Mouse (Mus musculus) midbrain, embryonic 14.5 days (tissue): ENCODE measurements around the gene Mymk. TPM values are rescaled to one million over a fixed set of nuclear protein-coding genes. Genes with fewer than 3 reads are reported as not detected.

ENCODE experiments used
- ATAC-seq: fragments of 200-750 bp; cut with Nextera tagmentation; 2 replicates; pipeline ENCODE4 v1.8.0; 2017; ENCODE audit warnings: moderate number of reproducible peaks, moderate library complexity; ENCODE audit not compliant: low FRiP score, low TSS enrichment
- DNase-seq: peaks from one replicate; pipeline ENCODE4 v3.0.0-alpha.2; 2015
- H3K27ac ChIP-seq: fragments of 300-500 bp; sonication (generic); replicated peaks from 2 replicates; pipeline ENCODE4 v1.5.1; 2014; ENCODE audit warnings: mild to moderate bottlenecking, low read depth, low read length, moderate library complexity
- H3K27me3 ChIP-seq: fragments of 300-500 bp; sonication (generic); 2 replicates; pipeline ENCODE4 v1.6.1; 2014; ENCODE audit warnings: low read length, control low read depth, mixed read lengths; ENCODE audit not compliant: control insufficient read depth, insufficient read depth
- H3K36me3 ChIP-seq: fragments of 300-500 bp; sonication (generic); 2 replicates; pipeline ENCODE4 v1.6.1; 2014; ENCODE audit warnings: low read length, control low read depth; ENCODE audit not compliant: control insufficient read depth, insufficient read depth
- H3K4me1 ChIP-seq: fragments of 300-500 bp; sonication (generic); 2 replicates; pipeline ENCODE4 v1.6.1; 2014; ENCODE audit warnings: mild to moderate bottlenecking, antibody characterized with exemption, low read length, control low read depth; ENCODE audit not compliant: control insufficient read depth, insufficient read depth
- H3K4me2 ChIP-seq: fragments of 300-500 bp; sonication (generic); 2 replicates; pipeline ENCODE4 v1.6.1; 2014; ENCODE audit warnings: mild to moderate bottlenecking, low read length, moderate library complexity
- H3K4me3 ChIP-seq: fragments of 300-500 bp; sonication (generic); replicated peaks from 2 replicates; pipeline ENCODE4 v1.5.1; 2014; ENCODE audit warnings: low read depth, low read length
- H3K9ac ChIP-seq: fragments of 300-500 bp; sonication (generic); replicated peaks from 2 replicates; pipeline ENCODE4 v1.6.1; 2014; ENCODE audit warnings: mild to moderate bottlenecking, low read length, moderate library complexity
- H3K9me3 ChIP-seq: fragments of 300-500 bp; sonication (generic); 2 replicates; pipeline ENCODE4 v1.6.1; 2016; ENCODE audit warnings: low read length, control low read depth, mixed read lengths; ENCODE audit not compliant: control insufficient read depth
- WGBS: fragments of 180-500 bp; shearing (Covaris S2); extraction: QIAGEN DNeasy Blood & Tissue Kit; methylation state at CpG from one replicate; pipeline ENCODE4 v1.1.7; 2014; 5-methylcytosine and 5-hydroxymethylcytosine counted together
- polyA plus RNA-seq: library from polyadenylated mRNA; unstranded; fragments of >200 nt; fragmentation: Nextera tagmentation; extraction: Ambion mirVana; gene quantifications from 2 replicates; pipeline ENCODE4 v1.2.1, GENCODE M21; 2014

Mymk gene
- polyA plus RNA-seq, 1 experiment from 2014 or later, result not detected

DNA sequence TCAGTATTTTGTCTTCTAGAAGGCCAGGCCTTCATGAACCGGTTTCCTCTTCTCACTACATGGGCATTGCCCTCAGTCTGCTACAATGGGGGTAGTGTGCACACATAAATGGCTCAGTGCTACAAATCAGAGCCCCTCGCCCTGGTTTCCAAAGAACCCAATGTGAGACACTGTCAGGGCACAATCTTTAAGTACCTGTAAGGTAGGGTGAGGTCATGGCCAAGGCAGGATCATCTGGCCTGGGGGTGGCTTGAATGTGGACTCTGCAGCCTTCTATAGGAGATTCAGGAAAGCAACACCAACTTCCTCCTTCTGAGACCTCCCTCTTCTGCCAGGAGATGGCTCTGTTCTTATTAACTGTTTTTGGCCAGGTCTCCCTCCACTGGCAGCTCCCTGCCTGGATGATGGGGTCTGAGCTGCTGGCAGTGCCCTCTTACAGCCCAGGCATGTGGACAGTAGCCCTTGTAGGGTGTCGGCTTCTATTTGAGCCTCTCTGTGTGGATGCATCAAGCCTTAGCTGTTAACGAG, 14.6 kb upstream of the Mymk start:
- 79% methylated on average over 4 of the region's 4 CpGs for WGBS
- H3K9ac ChIP-seq, result no peak overlapping the region

GRCm38 (mm10) chr2:27085801-27086200, 13.8 kb upstream of the Mymk start:
- Histone ChIP-seq H3K9ac (no peak overlapping the region), H3K27me3 (no peaks in the 10 kb centered on the region), H3K36me3 (no peaks in the 10 kb centered on the region), H3K9me3 (no peaks in the 10 kb centered on the region), H3K27ac (no peak overlapping the region), H3K4me2 (no peak overlapping the region), H3K4me1 (no peaks in the 10 kb centered on the region), H3K4me3 (no peak overlapping the region)
- ATAC-seq (no peak), DNase-seq (peak; percentile 50)
- 49% methylated on average over 2 of the region's 2 CpGs for WGBS

More for the DNA sequence above, 14.6 kb upstream of the Mymk start:
- no peak for DNase-seq
- H3K27ac ChIP-seq, result no peak overlapping the region
- no peak overlapping the region for H3K4me2 ChIP-seq
- no peak overlapping the region for H3K4me3 ChIP-seq
- no peaks in the 10 kb centered on the region for H3K4me1 ChIP-seq
- no peaks in the 10 kb centered on the region for H3K36me3 ChIP-seq
- no peaks in the 10 kb centered on the region for H3K27me3 ChIP-seq
- no peaks in the 10 kb centered on the region for H3K9me3 ChIP-seq
- ATAC-seq, result no peak

GRCm38 (mm10) chr2:27084963-27085362, 13.0 kb upstream of the Mymk start:
- 57% methylated on average over 8 of the region's 8 CpGs for WGBS
- H3K4me3 ChIP-seq, result no peak overlapping the region
- no peaks in the 10 kb centered on the region for H3K36me3 ChIP-seq
- H3K27ac ChIP-seq, result no peak overlapping the region
- peaks cover 3% of the 10 kb centered on the region for H3K4me1 ChIP-seq
- no peaks in the 10 kb centered on the region for H3K27me3 ChIP-seq
- no peaks in the 10 kb centered on the region for H3K9me3 ChIP-seq
- no peak for ATAC-seq
- no peak for DNase-seq
- H3K4me2 ChIP-seq, result no peak overlapping the region
- H3K9ac ChIP-seq, result no peak overlapping the region

- Histone ChIP-seq H3K36me3 (no peaks in the 10 kb centered on the region), H3K9me3 (no peaks in the 10 kb centered on the region), H3K4me1 (peaks cover 14% of the 10 kb centered on the region), H3K4me3 (no peak overlapping the region), H3K9ac (no peak overlapping the region), H3K27me3 (no peaks in the 10 kb centered on the region), H3K27ac (no peak overlapping the region), H3K4me2 (no peak overlapping the region)
- WGBS, result 82% methylated on average over 12 of the region's 12 CpGs
- ATAC-seq (no peak), DNase-seq (no peak)
Measured at GRCm38 (mm10) chr2:27083761-27084475, 11.9 kb upstream of the Mymk start.

GRCm38 (mm10) chr2:27079649-27080048, 7.7 kb upstream of the Mymk start:
- Histone ChIP-seq H3K27ac (peak overlapping the region; percentile 49), H3K9me3 (no peaks in the 10 kb centered on the region), H3K9ac (peak overlapping the region; percentile 7; the same call in 1 of the 2 replicates), H3K4me1 (peaks cover 23% of the 10 kb centered on the region), H3K4me2 (peak overlapping the region; percentile 33), H3K36me3 (no peaks in the 10 kb centered on the region), H3K4me3 (0 out of 2 replicates have a peak overlapping the region, but pooled peaks have one; percentile 7), H3K27me3 (no peaks in the 10 kb centered on the region)
- peak; percentile 77 for DNase-seq
- ATAC-seq, result peak; percentile 35; the same call in 1 of the 2 replicates
- WGBS, result 69% methylated on average over 2 of the region's 2 CpGs

DNA sequence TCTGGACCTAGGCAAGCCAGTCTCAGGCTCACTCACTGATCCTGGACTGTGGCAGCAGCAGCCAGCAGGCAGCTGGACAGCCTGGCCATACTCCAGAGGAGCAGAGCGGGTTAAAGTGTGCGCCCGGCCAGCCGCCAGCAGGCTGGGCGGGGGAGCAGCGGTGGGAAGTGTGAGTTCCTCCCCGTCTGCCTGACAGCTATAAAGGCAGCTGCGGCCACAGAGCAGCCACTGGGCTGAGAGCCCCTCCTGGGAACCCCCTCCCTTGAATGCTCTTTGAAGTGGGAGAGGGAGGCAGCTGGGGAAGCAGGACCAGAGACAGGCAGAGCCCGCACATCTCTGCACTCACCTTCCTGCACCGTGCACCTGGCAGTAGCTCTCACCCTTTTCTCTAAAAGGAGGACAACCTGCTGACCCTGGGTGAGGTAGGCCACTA, 7.2 kb upstream of the Mymk start, which contains the start of gene Adamtsl2:
TSS of gene Adamtsl2 (plus strand) at position 228 of the 433 bp plus-strand sequence.
- peak within 1 kb of the TSS; percentile 20; the same call in 1 of the 2 replicates for H3K9ac ChIP-seq

DNA sequence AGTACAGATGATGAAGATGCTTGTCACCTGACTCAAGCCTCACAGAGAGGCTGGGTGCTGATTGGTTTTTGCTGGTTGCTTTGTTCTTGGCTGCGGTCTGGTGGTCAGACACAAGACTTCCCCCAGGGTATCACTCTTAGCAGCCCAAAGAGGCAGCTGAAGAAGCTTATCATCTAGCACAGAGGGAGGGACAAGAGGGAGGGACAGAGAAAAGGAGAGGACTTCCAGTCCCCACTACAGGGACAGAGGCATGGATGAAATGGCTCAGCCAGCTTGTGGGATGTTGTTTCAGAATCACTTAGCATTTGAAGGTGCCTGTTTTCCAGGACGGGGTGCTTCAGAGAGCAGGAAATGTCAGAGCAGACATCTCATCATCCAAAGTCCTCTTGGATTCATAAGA, 6.3 kb upstream of the Mymk start:
- no peaks in the 10 kb centered on the region for H3K36me3 ChIP-seq
- H3K9ac ChIP-seq, result no peak overlapping the region
- no peaks in the 10 kb centered on the region for H3K27me3 ChIP-seq
- 14% methylated on average over 2 of the region's 2 CpGs for WGBS
- no peak overlapping the region for H3K4me2 ChIP-seq
- no peak overlapping the region for H3K4me3 ChIP-seq
- H3K27ac ChIP-seq, result no peak overlapping the region
- no peak for ATAC-seq
- no peaks in the 10 kb centered on the region for H3K9me3 ChIP-seq
- peaks cover 23% of the 10 kb centered on the region for H3K4me1 ChIP-seq
- no peak for DNase-seq

More for the DNA sequence above, 7.2 kb upstream of the Mymk start, which contains the start of gene Adamtsl2:
- DNase-seq (peak; percentile 81), ATAC-seq (peak; percentile 82)
- peak within 1 kb of the TSS; percentile 33 for H3K4me2 ChIP-seq
- H3K9me3 ChIP-seq, result no peaks in the 10 kb centered on the region
- no peaks in the 10 kb centered on the region for H3K36me3 ChIP-seq
- H3K27me3 ChIP-seq, result no peaks in the 10 kb centered on the region
- 0 out of 2 replicates have a peak within 1 kb of the TSS, but pooled peaks have one; percentile 7 for H3K4me3 ChIP-seq
- peak within 1 kb of the TSS; percentile 49 for H3K27ac ChIP-seq
- WGBS, result 2% methylated on average over 10 of the region's 10 CpGs
- peaks cover 23% of the 10 kb centered on the region for H3K4me1 ChIP-seq

DNA sequence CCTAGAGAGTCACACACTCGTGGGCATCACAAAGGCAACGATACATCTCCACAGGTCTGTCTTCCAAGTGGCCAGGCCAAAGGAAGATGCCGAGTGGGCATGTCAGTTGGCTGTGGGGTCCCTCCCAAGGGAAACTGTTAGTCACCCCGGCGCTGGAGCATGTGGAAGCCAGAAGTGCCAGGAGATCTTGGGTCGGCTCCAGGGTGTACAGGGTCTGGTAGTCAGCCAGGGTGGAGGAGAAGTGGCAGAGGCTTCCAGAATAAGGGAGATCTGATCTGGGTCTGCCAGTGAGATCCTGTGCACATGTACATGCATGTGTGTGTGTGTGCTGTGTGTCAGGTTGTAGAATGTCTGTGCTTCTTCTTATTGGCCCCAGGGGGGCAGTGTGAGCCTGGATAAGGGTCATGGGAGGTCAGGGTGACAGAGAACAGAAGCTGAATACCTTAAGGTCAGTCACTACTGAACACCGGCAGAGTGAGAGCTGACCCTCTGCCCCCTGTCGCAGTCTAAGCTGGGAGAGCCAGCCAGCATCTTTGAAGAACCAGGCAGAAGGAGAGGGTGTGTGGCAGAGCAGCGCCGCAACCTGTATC, 5.8 kb upstream of the Mymk start:
- peaks cover 23% of the 10 kb centered on the region for H3K4me1 ChIP-seq
- no peak for DNase-seq
- H3K36me3 ChIP-seq, result no peaks in the 10 kb centered on the region
- WGBS, result 52% methylated on average over 10 of the region's 10 CpGs
- no peak overlapping the region for H3K27ac ChIP-seq
- H3K9me3 ChIP-seq, result no peaks in the 10 kb centered on the region
- H3K9ac ChIP-seq, result no peak overlapping the region
- no peak overlapping the region for H3K4me2 ChIP-seq
- no peak overlapping the region for H3K4me3 ChIP-seq
- no peaks in the 10 kb centered on the region for H3K27me3 ChIP-seq
- ATAC-seq, result no peak
